Mouse (Mus musculus) embryo, embryonic 11.5 days (tissue): Measurements from ENCODE around the gene Psmb3.

ENCODE experiments used
- DNase-seq: peaks from one replicate; pipeline ENCODE4 v3.0.0-alpha.2; 2012; ENCODE audit warnings: low read depth, low spot score

The Psmb3 gene

DNA sequence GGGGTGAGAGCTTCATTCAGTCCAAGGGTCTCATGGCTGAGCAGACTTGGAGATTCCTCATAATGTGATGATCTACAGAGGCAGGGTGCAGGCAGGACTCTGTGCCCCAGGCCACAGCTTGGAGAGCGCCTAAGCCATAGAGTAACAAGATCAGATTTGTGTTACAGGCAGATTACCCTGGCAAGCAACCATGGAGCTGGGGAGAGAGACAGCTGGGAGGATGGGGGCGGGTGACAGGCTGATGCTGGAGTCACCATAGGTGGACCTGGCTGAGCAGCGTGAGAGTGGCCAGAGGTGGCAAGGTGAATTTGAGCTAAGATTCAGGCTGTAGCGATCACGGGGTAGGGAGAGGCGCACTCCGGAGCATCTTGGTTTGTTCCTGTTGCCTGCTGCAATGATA, 35.0 kb upstream of the Psmb3 start:
- no peak for DNase-seq

GRCm38 (mm10) chr11:97669268-97669667, 33.9 kb upstream of the Psmb3 start:
- no peak for DNase-seq

GRCm38 (mm10) chr11:97669829-97670228, 33.4 kb upstream of the Psmb3 start:
- no peak for DNase-seq

DNA sequence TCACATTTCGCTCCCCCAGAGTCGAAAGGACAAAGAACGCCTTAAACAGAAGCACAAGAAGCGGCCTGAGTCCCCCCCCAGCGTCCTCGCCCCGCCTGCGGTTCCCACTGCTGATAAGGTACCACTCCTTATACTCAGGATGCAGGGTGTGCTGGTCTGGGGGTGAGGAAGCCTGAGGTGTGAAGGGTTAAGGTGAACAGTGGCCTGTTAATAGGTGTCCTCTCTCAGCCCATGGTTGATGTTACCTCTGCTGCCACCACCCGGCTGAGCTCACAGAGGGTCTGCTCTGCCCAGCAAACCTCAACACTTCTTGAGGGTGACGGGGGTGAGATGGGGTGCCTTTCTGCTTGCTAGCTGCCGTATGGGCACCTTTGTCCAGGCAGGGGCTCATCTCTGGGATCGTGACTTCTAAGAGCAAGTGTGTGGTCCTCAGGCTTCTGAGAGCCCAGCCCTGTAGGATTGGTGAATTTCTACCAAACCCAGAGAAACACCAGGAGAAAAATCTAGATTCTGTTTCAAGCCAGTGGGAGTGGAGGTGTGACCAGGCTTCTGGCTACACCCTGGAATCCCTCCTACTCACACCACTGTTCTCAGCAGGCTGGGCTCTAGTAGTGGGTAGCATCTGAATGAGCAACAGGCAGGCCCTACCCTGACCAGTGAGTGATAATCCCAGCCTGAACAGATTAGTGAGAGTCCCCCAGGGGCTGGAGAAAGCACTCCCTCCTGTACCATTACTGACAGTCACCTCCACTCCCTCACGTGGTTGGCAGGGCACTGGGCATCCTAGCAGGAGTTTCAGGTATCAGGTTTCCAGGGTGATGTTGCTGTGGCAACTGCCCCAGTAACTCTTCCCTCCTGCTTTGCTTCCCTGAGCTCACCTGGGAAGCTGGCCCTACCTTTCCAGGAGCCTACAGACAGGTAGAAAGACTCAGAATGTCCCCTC, 32.7 kb upstream of the Psmb3 start:
- no peak for DNase-seq

DNA sequence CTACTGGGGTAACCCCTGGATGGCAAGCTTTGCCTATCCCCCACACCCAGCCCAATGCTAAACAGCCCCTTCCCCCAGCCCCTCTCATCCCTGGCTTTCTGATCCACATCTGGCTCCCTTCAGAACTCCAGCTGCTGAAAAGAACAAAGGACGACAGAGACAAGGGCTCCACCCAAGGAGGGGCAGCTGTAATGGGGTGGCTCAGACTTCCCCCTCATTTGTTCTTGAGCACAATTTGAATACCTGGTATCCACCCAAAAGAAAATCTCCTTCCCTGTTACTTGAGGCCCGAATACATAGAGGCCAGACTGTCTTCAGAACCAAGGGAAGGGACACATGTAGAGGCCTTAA, 32.0 kb upstream of the Psmb3 start:
- no peak for DNase-seq

- DNase-seq, result no peak
Measured at GRCm38 (mm10) chr11:97673148-97673547, 30.1 kb upstream of the Psmb3 start.

- no peak for DNase-seq
Measured at GRCm38 (mm10) chr11:97676050-97676754, 27.0 kb upstream of the Psmb3 start.

DNA sequence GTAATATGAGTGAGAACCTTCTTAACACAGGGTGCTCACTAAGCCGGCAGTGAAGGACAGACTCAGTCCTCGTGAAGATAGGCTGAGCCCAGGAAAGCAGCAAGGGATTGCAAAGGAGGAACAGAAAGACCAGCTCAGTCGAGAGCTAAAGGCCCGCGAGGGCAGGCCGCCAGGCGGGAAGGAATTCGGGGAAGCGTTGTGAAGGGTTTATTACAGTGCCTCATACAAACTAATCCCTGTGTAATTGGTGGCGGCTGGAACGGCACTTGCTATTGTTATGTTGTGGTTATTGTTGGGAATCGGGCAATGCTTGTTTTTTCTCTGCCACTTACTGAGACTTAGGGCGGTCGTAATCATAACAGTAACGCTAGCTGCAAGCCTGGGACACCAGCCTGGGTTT, 25.8 kb upstream of the Psmb3 start:
- DNase-seq, result no peak

- no peak for DNase-seq
Measured at GRCm38 (mm10) chr11:97677842-97678241, 25.4 kb upstream of the Psmb3 start.

GRCm38 (mm10) chr11:97678301-97678700, 24.9 kb upstream of the Psmb3 start:
- DNase-seq, result no peak

- DNase-seq, result no peak
Measured at GRCm38 (mm10) chr11:97680430-97680829, 22.8 kb upstream of the Psmb3 start.

GRCm38 (mm10) chr11:97682504-97683055, 20.6 kb upstream of the Psmb3 start:
- DNase-seq, result no peak

- no peak for DNase-seq
Measured at GRCm38 (mm10) chr11:97684063-97684680, 19.0 kb upstream of the Psmb3 start.

DNA sequence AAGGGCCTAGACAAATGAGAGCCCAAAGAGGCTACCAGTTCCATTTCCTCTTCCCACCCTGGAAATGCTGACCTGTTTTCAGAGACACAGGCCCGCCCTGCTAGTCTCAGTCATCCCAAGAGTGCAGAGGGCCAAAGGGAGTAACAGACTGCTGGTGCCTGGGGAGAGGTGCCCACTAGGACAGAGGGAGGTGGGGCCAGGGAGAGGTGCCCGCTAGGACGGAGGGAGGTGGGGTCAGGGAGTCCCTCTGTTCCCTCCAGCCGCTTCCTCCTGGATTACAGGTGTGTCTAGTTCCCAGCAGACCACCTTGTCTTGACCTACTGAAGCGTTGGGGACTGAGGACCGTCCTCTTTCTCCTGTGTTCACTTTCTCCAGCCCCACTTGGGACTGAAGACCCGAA, 18.4 kb upstream of the Psmb3 start:
- DNase-seq, result no peak

DNA sequence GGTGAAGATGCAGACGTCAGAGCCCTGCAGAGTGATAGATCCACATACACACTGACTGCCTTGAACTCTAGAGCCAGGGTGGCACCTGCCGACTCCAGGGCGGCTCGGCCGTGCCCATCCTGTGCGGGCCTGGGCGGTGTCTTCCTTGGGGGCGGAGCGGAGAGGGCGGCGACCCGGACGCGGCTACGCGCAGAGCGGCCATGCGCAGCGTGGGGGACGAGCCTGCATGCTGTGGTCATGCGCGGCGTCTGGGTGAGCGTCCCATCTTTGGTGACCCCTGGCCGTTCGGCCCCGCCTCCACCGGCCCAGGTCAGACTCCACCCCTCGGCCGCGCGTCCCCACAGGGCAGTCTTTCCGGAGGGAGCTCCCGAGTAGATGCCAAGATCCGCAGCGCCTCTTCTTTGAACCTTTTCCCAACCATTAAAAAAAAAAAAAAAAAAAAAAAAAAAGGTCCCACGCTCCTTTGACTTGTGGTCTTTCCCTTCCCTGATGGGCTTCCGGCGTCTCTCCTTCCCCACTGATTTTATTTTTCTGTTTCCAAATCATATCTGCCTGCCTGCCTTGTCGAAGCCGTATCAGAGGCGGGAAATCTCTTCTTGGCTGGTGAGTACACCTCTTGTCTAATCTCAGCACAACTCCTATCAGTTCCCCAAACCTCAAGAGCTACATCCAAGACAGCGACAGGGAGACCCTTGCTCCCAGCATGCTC, 17.4 kb upstream of the Psmb3 start, which contains the start of gene Cisd3:
TSS of gene Cisd3 (plus strand) at position 214 of the 709 bp plus-strand sequence.
- peak; percentile 73 for DNase-seq

DNA sequence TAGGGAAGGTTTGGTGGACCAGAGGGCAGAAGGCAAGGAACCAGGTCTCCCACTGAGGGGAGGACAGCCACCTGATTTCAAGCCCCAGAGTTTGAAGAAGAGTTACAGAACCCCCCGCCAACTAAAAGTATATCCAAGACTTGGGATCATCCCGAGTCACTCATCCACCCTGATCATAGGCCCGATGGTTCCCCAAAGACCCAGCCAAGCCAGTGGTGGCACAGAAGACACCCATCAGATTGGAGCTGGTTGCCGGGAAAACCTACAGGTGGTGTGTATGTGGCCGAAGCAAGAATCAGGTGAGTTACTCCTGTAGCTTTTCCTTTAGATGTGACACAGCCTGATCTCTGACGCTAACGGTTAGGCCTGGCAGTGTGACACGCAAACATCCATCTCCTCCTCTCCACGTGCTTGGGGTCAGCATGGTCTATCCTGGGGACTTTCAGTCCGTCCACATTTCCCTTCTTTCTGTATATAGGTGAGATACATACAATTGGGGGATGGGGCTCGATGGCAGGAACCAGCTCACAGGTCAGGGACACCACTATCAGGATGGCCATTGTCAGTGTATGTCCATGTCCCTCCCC, 16.8 kb upstream of the Psmb3 start:
- DNase-seq, result no peak

DNA sequence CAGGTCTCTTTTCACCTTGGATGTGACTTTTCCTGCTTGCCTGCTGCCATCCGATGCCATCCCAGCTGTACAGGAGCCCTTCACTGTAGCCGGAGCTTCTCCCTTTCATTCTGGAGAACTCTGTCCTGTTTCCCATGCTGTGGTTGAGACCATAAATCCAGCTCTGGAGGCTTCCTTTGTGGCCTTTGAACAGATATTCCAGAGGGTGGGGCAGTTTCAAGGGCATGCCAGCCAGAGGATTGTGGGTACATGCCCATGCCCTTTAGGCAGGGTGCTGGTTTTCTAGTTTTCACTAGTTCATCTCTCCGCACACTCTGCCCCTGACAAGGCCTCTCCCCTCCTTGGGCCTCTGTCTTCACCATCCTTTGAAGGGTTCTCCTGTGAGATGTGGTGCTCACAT, 16.1 kb upstream of the Psmb3 start:
- DNase-seq, result no peak

- DNase-seq, result no peak
Measured at GRCm38 (mm10) chr11:97689861-97690260, 13.3 kb upstream of the Psmb3 start.

DNA sequence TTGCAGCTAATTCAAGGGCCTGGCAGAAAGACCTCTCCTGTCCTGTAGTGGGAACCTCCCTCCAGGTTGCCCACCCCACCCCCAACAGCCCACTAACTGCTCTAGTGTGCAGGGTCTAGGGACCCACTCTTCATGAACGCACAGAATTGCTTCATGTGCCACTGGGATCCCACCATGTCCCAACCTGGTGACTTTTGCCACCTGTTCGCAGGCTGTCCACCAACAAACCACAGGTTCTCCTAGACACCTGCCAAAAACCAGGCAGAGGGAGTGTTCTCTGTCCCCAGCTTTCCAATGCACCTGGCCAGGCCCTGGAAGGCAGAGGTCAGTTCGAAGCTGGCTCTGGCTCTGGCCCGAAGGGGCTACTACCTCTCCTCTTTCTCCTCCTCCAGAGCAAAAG, 8.8 kb upstream of the Psmb3 start:
- no peak for DNase-seq

DNA sequence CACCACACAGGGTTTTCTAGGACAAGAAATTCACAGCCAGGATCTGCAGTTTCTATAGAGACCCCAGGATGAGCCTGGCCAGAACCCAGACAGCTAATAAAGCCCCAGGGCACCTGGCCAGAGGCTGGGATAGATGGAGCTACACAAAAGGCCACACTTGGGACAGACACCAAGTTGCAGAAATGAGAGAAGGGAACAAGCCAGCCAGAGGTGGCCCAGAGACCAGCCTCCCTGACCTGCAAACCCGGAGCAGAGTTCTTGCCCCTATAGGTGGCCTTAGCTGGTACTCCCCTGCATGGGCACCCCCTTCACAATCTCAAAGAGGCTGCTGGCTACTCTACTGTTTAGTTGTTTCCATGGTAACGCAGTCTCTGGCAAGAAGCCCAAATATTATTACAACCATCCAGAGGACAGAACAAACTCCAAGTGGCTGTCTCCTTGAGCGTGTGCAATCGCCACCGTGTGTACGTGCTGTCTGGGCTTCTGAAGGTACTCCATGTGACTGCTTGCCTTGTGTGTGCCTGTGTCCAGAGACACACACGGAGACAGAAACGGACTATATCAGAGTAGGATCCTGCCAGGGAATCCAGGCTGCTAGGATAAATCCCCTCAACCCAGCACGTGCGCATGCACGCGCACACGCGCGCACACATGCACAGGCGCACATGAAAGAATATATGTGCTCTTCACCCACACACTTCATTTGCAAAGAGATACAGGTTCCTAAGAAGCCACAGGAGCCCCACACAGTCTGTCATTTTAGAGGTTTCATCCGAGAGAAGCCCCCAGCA, 8.1 kb upstream of the Psmb3 start:
- DNase-seq, result no peak
